Mouse (Mus musculus): Measurements from ENCODE around the gene Oxct2a.
"Not testable (repeated sequence)": the region's sequence is repeated elsewhere in the genome, so short reads cannot be mapped to it uniquely, and the experiment has no call there.

The Oxct2a gene

DNA sequence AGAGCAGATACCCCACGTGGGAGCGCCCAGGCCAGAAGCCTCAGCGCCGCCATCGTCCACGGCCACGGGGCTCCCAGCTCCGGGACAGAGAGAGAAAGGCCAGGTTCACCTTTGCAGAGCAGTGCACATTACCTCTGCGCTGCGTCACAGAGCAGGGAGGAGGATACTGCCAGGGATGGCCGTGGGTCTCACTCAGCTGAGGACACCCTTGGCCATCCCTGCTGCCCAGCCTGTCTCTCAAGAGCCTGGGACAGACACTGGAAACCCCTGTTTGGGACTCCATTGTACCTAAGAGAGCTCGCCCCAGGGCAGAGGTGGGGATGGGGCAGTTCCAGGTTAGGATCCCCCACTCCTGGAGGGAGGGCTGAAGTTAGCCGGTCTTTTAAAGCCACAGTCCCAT, at the start of gene Oxct2a:
Gene Oxct2a, minus strand, starts transcription at position 101 of the 400 bp plus-strand sequence.
- DNase-seq (ENCODE audit: low spot score in 2 of 2): no peak

DNA sequence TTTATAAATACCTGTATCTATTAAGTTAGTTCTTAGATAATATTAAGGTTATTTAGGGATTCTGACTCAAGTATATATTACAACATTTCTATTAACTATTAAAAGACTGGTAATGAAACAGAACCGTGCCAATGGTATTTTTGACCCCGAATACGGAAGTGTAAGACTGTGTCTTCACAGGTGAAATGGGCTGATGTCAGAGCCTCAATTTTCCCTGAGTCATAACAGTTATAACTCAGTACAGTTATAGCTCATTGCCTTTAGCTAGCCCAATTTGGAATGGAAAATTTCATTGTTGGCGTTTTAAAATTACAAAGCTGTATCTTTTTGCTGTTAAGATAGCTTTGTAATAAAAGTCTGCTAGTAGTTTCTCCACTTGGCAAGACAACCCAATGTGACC, 40.1 kb upstream of the Oxct2a start:
- DNase-seq (ENCODE audit: low spot score in 2 of 2): no peak

DNA sequence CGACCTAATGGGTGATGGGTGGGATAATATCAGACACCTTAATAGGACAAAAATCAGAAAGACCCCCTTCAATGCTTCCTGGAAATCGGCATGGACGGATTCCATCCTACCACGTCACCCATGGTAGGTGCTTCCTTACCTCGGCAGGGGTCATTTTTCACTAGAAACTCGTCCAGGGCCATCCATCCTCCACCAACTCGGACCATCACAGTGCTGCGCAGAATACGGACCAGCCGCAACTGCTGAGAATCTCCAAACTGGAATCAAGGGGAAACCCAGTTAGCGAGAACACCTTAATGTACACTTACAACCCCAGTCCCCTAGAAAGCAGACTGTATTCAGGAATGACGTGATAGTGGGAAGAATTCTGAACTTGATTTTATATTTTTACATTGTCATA, 37.3 kb upstream of the Oxct2a start:
- DNase-seq (ENCODE audit: low spot score in 2 of 2): no peak

DNA sequence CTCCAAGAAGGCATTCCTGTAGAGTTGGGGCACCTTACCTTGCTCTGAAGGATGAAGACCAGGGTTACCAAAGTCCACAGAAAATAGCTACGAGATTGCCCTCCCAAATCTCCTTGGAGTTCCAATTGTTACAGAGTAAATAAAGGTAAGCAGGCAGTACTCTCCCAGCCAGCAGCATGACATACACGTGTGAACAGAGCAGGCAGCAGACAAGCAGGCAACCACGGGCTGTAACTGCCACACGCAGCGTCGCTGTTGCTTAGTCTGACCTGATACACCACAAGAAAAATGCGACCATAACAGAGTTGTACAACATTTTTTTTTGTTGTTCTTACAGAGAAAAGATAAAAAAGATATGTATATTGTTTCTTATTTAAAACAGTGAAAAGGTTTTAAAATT, 35.2 kb upstream of the Oxct2a start:
- no peak for DNase-seq (ENCODE audit: low spot score in 2 of 2)

DNA sequence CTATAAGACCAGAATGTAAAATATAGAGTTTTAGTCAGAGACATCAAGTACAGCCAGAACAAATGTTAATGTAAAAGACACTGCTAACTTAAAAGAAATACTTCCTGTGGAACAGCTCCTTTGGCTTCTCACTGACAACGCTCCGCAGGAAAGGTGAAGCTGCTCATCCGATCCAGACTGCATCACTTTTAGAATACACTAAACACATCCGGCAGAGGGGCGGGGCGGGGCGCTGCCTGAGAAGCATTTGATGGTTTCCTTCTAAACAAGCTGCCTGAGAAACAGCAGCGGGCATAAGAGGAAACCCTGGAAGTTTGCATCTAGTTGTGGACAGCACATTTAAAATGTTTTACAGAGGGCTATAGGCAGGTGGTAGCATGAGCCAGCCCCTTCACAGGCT, 32.5 kb upstream of the Oxct2a start:
- no peak for DNase-seq (ENCODE audit: low spot score in 2 of 2)

DNA sequence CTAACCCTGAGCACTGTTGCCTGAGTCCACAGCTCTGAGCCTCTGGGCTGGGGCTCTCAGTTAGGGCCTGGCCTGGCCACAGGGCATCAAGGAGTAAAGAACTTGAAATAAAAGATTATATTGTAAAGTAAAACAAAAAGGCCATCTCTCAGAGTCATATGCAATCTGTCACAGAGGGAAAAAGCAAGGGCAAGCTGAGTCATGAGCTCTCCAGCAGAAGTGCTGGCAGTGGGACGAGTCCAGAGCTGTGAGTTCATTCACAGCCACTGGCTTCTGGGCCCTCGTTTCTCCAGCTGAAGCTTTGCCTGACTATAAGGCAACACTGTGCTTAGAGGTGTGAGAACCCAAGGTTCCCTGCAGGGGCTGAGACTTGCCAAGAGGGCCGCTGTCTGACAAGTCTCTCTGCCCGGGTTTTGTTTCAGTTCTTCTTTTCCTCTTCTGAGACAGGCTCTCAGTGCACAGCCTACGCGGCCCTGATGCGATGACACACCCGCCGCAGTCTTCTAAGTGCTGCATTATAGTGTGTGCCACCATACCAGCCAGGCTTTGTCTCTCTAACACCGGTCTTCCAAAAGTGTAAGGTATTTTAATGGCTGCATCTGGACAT, 29.9 kb upstream of the Oxct2a start:
- no peak for DNase-seq (ENCODE audit: low spot score in 2 of 2)

DNA sequence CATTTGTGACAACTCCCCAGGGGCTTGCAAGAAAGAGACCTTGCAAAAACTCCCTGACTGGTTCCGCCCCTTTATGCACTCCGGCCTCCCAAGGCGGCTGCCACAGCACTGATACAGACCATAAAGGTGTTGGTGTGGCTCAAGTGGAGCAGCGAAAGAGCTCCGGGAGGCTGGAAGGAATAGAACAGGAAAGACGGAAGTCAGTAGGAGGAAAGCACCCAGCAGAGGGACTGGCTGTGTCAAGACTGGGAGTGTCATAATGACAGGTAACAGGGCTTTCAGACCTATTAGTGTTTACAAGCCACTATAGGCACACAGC, 20.0 kb upstream of the Oxct2a start:
- no peak for DNase-seq (ENCODE audit: low spot score in 2 of 2)

DNA sequence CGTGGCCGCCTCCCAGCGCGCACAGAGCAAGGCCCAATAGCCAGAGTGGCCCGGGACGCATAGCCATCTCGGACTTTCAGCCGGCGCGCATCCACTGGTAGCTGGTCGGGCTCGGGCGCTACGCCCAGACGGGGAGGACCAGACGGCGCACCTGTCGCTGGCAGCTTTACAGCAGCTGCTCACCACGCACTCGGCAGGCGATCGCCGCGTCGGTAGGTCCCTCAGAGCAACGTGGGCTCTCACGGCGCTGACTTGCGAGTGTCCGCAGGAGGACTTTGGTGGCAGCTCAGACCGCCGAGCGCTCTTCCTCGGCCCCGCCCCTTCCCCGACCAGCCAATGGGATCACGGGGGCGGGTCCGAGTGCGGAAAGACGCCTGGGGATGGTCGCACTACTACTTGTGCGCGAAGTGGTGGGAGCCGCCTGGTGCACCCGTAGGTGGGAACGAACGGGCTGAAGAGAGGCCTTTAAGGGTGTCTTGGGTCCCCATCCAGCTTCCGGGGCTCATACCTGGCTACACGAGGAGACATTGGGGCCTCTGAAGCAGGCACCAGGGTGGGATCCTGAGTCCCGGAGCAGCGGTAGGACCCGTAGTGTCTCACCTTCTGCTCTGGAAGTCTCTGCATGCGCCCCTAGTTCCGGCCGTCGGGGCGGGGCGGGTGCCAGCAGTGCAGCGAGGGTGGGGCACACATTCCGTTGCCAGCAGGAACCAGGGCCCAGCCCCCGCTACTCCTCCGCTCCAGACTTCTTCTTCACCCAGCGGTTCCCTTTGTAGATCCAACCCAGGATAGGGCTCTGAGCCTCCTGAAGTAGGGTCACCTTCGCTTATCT, 19.4 kb upstream of the Oxct2a start, which contains the start of gene Bmp8a:
Gene Bmp8a, minus strand, starts transcription at position 611 of the 829 bp plus-strand sequence.
- DNase-seq (ENCODE audit: low spot score in 2 of 2): peak in 1 of 2 experiments; percentile 20

DNA sequence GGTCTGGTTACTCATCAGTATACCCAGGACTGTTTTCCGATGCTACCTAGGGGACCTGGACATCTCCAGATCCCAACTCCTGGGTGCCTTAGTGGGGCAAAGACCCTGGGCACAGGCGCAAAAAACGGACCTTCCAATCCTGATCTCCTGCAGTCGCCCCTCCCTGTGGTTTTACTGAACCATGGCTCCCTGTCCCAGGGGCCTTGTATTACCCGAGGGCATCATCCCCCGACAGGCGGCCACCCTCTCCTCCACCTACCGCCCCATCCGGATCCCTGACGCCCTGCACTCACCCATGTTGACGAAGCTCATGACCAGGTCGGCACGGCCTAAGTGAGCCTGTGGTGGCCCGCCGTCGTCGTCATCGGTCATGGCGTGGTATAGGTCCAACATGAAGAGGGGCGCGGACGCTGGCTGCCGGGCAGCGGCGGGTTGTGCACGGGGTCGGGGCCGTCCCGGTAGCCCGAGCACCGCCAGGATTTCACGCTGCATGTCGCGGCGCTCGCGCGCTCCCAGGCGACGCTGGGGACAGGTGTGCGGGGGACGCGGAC, 18.7 kb upstream of the Oxct2a start:
- DNase-seq (ENCODE audit: low spot score in 2 of 2): no peak

DNA sequence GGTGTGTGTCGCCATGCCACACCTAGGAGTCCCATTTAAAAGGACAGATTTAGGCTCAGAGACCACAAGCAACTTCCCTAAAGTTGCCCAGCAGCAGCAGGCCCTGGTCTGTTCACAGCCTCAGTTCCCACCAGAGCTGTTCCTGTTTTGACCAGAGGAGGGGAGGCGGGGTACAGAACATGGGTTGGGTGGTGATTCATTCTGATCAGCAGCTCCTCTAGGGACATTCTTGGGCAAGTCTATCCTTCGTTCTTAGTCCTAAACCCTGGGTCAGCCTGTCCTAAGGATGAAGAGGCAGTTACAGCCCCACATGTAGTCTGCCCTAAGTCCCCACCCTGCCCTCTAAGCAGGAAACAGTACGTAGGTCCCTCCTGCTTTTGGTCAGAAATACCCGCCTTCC, 16.8 kb upstream of the Oxct2a start:
- no peak for DNase-seq (ENCODE audit: low spot score in 2 of 2)

DNA sequence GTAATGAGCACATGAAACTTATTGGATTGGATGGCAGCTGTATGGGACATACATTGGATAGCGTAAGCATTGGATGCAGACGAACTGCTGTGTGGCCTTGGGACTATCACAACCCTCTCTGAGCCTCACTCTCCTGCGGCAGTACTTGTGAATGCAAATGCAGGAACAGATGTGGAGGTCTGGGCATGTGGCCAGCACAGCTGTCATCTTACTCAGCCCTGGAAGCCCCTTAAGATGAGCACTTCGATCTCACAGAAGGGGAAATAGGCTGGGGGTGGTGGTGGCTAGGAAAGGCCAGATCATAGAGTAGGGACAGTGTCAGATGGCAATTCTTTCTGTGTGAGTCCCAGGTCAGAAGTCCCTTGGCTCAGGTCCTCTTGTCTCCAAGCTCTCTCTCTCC, 14.3 kb upstream of the Oxct2a start:
- DNase-seq (ENCODE audit: low spot score in 2 of 2): no peak

DNA sequence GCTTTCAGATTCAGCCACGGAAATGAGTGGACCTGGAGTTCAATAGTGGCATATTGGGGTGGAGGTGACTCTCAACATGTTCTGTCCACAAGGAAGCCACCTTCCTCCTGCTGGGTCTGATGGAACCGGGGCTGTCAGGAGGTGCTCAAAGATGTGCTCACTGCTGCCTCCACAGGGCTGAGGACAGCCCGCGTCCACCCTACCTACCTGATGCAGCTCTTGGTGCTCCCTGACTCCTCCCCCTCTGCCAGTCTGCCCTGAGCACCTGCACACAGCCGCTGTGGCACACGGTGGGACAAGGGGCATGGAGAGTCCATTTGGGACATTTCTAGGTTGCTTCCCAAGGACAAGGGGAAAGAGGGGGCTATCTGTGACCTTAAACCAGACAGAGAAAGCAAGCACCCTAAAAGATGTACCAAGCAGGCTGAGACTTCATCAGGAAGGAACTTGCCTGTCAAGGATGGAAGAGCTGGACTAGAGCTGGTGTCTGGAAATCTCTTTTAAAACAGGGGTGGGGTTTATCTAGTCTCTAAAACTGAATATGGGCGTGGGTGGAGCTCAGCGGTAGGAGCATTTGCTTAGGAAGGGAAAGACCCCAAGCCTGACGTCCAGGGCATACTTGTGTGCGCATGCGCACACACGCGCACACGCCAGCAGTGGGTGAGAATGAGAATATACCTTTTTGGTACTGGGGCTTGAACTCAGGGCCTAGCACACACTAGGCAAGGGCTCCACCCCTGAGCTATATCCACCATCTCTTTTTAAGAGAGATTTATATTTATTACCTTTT, 12.6 kb upstream of the Oxct2a start:
- no peak for DNase-seq (ENCODE audit: low spot score in 2 of 2)

DNA sequence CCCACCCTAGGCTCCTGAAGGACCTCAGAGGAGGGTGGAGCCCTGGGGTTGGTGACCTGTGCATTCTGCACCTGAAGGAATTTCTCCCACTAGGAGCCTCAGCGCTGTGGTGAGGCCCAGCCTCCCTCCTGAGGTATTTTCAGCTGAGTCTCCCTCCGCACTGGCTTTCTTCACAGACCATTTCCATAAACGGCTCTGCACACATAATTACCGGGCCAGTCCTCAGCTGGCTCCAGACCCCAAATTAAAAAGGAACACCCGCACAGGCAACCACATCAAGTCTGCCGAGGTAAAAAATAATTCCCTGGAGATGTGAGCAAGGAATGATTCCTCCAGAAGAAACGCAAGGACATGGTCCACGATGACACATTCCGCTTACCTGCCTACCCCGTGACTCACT, 11.8 kb upstream of the Oxct2a start:
- not testable (repeated sequence) for DNase-seq (ENCODE audit: low spot score in 2 of 2)

DNA sequence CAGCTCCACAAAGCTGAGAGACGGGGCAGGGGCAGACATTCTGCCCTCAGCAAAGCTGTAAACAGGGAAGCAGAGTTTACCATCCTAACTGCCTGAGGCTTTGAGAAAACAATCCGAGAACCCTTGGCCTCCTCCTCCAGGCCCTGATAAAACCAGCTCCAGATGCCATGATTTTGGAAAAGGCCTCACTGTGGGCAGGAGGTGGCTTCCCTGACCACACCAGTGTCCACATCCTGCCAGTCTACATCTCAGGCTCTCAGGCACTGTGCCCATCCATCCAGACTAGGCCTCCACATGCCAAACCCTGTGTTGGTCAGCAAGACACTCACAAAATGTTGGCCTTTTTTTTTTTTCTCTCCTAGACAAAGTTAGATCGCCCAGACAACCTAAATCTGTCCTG, 10.7 kb upstream of the Oxct2a start:
- DNase-seq (ENCODE audit: low spot score in 2 of 2): no peak

DNA sequence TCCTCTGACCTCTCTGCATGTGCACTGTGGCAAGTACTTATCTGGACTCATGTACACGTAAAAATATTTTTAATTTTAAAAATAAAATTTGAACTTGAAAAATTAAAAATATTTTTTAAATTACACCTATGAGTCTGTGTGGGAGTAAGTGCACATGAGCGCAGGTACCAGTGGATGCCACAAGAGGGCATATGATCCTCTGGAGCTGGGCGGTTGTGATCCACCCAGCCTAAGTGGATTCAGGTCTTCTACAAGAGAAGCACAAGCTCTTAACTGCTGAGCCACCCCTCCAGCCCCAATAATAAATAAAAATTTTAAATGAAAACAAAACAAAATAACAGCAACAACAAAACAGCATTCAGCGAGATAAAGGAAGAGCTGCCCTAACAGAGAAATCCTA, 9.7 kb upstream of the Oxct2a start:
- DNase-seq (ENCODE audit: low spot score in 2 of 2): no peak

DNA sequence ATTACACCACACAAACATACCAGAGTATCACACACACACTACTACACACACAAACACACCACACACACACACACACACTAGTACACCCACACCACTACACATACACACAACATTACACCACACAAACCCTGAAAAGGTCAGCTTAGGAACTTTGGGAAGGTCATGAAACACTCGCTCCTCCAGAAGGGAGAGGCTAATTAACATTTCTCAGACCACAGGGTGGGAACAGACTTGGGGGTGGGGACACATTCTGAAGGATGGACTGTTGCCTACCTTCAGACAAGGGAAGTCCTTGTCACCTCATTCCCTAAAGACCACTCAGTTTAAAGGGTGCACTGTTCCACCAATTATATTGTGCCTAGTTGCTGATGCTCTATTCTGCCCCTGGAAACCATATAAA, 8.5 kb upstream of the Oxct2a start:
- not testable (repeated sequence) for DNase-seq (ENCODE audit: low spot score in 2 of 2)

DNA sequence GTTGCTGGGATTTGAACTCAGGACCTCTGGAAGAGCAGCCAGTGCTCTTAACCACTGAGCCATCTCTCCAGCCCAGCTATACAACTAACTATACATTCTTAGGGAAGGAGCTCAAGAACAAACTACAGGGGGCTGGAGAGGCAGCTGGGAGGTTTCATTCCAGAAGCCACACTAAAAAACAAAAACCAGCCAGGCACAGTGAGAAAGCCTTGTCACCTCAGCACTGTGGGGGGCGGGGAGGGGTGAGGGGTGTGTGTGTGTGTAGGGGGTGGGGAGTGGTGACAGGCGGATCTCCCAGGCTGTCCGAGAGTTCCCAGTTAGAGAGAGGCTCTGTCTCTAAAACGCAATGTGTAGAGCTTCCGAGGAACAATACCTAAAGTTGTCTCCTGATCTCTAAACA, 7.9 kb upstream of the Oxct2a start:
- DNase-seq (ENCODE audit: low spot score in 2 of 2): no peak

DNA sequence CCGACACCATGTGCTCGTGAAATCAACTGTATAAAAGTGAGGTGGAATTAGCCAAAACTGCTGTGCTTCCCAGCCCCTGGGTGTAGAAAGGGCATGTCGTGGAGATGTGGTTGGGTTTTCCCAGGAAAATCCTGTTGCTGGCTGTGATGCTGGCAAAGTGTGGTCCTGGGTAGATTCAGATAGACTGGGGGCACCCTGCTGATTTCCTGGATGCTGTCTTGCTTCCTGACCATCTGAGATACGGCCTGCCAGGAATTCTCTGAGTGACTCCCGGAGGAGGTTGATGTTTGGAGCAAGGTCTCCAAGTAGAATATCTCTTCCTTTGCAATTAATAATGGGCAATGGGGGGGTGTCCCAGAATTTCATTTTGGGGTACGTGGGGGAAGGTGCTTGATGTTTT, 5.5 kb upstream of the Oxct2a start:
- DNase-seq (ENCODE audit: low spot score in 2 of 2): no peak

DNA sequence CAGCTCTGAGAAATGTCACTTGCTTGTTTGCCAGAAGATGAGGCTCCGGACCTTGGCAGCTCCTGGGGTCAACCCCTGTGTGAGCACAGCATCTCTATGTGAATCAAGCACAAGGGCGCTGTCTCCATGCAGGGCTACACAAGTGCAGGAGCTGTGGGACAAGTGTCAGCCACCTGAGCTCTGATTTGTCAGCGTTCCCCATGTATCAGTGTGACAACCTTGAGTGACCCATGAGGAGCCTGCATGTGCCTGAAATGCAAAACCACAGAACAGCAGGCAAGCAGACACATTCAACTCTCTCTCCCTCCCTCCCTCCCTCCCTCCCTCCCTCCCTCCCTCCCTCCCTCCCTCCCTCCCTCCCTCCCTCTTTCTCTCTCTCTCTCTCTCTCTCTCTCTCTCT, 4.2 kb upstream of the Oxct2a start:
- no peak for DNase-seq (ENCODE audit: low spot score in 2 of 2)

DNA sequence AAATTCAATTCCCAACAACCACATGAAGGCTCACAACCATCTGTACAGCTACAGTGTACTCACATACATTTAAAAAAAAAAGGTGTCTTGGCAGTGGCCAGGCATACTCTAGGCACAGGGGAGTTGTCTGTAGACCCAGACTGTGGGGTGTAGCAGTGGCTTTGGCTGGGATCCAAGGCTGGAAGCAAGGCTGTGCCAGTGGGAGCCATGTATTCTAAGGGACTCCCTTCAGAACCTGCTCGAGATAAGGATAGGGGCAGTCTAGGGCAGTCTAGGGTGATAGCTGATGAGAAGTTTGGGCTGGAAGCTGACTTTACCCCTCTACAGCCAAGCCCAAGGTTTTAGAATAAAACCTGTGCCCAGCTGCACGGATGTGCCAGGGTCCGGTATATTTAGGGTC, 2.7 kb upstream of the Oxct2a start:
- DNase-seq (ENCODE audit: low spot score in 2 of 2): no peak

DNA sequence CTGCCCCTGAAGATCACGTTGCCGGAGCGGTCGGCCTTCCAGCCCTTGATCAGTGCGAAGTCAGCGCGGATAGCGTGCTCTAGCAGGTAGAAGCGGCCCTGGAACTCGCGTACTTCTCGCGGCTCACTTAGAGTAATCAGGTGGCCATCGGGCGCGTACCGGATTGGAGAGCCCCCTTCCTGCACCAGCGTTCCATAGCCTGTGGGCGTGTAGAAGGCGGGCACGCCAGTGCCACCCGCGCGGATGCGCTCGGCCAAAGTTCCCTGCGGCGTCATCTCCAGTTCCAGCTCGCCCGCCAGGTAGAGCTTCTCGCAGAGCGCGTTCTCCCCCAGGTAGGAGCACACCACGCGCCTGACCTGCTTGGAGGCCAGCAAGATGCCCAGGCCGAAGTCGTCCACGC, 524 bp downstream of the Oxct2a start:
- DNase-seq (ENCODE audit: low spot score in 2 of 2): peak; percentile 26 to 42

DNA sequence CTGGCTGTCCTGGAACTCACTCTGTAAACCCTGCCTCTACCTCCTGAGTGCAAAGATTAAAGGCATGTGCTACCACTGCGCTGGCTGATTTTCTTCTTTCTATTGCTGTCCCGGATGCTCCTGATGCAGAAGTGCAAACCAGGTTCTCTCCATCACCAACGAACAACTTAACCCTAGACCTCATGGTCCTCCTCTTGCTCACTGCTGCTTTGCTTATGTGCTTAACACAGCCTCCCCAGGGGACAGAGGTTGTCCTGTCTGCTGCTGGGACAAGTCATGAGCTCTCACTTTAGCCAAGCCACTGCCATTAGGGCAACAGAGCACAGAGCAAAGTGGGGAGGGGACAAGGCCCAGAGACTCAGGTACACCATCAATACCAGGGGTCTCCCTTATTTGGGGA, 8.9 kb downstream of the Oxct2a start:
- DNase-seq (ENCODE audit: low spot score in 2 of 2): no peak

DNA sequence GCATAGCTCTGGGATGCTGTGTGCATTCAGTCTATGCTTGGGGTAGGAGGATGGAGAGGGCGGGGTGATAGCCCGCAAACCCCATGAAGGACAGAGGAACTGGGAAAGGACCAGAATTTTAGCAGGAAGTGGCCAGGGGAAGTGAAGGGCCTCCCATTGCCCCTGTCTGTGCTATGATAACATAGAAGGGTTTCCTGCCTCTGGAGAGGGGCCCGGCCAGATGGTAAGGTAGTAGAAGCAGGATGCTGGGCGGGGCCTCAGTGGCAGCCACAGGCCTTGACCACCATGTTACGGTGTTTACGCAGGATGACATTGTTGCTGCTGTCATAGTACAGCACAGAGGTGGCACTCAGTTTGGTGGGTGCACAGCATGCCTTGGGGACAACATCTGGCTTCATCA, 10.4 kb downstream of the Oxct2a start:
- no peak for DNase-seq (ENCODE audit: low spot score in 2 of 2)
